Mouse (Mus musculus): Measurements from ENCODE around the gene Ube2b.
A peak's percentile ranks its signal among the peaks of the same experiment; 100 is the strongest.

GRCm38 (mm10) chr11:51969511-51969910, 31.1 kb downstream of the Ube2b start:
- TF ChIP-seq CTCF (IDR thresholded peaks at IDR 0.05) (peak; percentile 32; the same call in 1 of the 2 replicates), EP300 (IDR thresholded peaks at IDR 0.05) (no peak)
